Mouse (Mus musculus) forebrain, embryonic 16.5 days (tissue): ENCODE data around the gene Ccna1. TPM values are rescaled to one million over a fixed set of nuclear protein-coding genes. Genes with fewer than 3 reads are reported as not detected.
A peak's percentile ranks its signal among the peaks of the same experiment; 100 is the strongest.

Experiments used
- ATAC-seq: fragments of 200-750 bp; cut with Nextera tagmentation; 2 replicates; pipeline ENCODE4 v1.8.0; 2017; ENCODE audit warnings: mild to moderate bottlenecking, moderate library complexity
- H3K27ac ChIP-seq: fragments of 300-500 bp; sonication (generic); 2 replicates; pipeline ENCODE4 v1.5.1; 2014; ENCODE audit warnings: low read length, control low read depth
- H3K27me3 ChIP-seq: fragments of 300-500 bp; sonication (generic); replicated peaks from 2 replicates; pipeline ENCODE4 v1.6.1; 2014; ENCODE audit warnings: low read length; ENCODE audit not compliant: control insufficient read depth, insufficient read depth
- H3K36me3 ChIP-seq: fragments of 300-500 bp; sonication (generic); 2 replicates; pipeline ENCODE4 v1.6.1; 2014; ENCODE audit not compliant: control insufficient read depth, insufficient read depth
- H3K4me1 ChIP-seq: fragments of 300-500 bp; sonication (generic); replicated peaks from 2 replicates; pipeline ENCODE4 v1.6.1; 2014; ENCODE audit warnings: low read length; ENCODE audit not compliant: control insufficient read depth, insufficient read depth
- H3K4me2 ChIP-seq: fragments of 300-500 bp; sonication (generic); 2 replicates; pipeline ENCODE4 v1.6.1; 2014; ENCODE audit warnings: mild to moderate bottlenecking, low read length, control low read depth
- H3K4me3 ChIP-seq: fragments of 300-500 bp; sonication (generic); replicated peaks from 2 replicates; pipeline ENCODE4 v1.5.1; 2014; ENCODE audit warnings: mild to moderate bottlenecking, low read length, control low read depth
- H3K9ac ChIP-seq: fragments of 300-500 bp; sonication (generic); replicated peaks from 2 replicates; pipeline ENCODE4 v1.6.1; 2014; ENCODE audit warnings: low read depth, low read length, control low read depth
- H3K9me3 ChIP-seq: fragments of 300-500 bp; sonication (generic); 2 replicates; pipeline ENCODE4 v1.6.1; 2016; ENCODE audit warnings: low read length; ENCODE audit not compliant: control insufficient read depth
- WGBS: fragments of 180-500 bp; shearing (Covaris S2); extraction: QIAGEN DNeasy Blood & Tissue Kit; methylation state at CpG from one replicate; pipeline ENCODE4 v1.1.7; 2014; 5-methylcytosine and 5-hydroxymethylcytosine counted together
- polyA plus RNA-seq: library from polyadenylated mRNA; unstranded; fragments of >200 nt; fragmentation: Nextera tagmentation; extraction: Ambion mirVana; gene quantifications from 2 replicates; pipeline ENCODE4 v1.2.1, GENCODE M21; 2015

Gene Ccna1
- polyA plus RNA-seq, 1 experiment from 2014 or later = 2.1 TPM

DNA sequence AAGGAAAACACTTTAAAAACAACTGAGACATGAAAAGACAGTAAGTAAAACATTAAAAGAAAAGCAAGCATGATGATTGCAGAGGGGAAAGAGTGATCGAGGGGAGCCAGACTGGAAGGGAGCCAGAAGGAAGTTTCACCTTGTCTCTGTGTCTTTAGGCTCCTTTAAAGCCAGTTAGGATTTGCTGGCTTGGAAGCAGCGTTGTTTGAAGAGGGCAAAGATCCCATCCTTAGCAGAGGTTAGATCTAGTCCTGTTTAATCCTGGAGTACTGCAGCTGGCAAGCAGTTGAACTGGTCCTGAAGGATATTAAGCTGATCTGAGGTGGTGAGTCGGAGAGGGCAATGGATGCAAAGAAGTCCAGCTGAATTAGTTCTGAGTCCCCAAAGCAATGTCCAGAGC lies 33.5 kb upstream of the Ccna1 start:
- Histone ChIP-seq H3K4me3 (no peak overlapping the region), H3K27me3 (no peaks in the 10 kb centered on the region), H3K4me1 (peaks cover 2% of the 10 kb centered on the region; the same call in 1 of the 2 replicates), H3K9ac (no peak overlapping the region), H3K9me3 (no peaks in the 10 kb centered on the region), H3K4me2 (no peak overlapping the region), H3K36me3 (no peaks in the 10 kb centered on the region), H3K27ac (no peak overlapping the region)
- WGBS = 71% methylated on average over 3 of the region's 3 CpGs
- ATAC-seq = no peak

DNA sequence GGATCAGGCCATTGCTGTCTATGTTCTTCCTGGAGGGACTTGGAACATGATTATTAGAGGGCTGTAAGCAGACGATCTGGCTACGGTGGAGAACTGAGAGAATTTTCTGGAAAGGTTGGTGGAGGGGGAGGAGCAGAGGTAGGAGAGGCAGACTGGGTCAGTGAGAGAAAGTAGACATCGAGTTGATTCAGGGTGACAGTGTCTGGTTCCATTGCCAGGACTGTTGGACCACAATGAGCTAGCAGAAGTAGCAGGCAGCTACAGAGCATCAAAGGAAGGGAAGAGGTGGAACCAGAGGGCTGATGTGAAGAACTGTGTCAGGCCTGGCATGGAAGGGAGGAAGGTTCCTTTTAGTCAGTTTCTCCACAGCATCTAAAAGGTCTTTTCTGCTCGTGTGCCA lies 33.1 kb upstream of the Ccna1 start:
- no peak overlapping the region for H3K4me2 ChIP-seq
- no peak overlapping the region for H3K9ac ChIP-seq
- no peak overlapping the region for H3K4me3 ChIP-seq
- no peak for ATAC-seq
- no peaks in the 10 kb centered on the region for H3K27me3 ChIP-seq
- H3K27ac ChIP-seq = no peak overlapping the region
- no peaks in the 10 kb centered on the region for H3K36me3 ChIP-seq
- peaks cover 2% of the 10 kb centered on the region; the same call in 1 of the 2 replicates for H3K4me1 ChIP-seq
- H3K9me3 ChIP-seq = no peaks in the 10 kb centered on the region
- 73% methylated on average over 4 of the region's 4 CpGs for WGBS

DNA sequence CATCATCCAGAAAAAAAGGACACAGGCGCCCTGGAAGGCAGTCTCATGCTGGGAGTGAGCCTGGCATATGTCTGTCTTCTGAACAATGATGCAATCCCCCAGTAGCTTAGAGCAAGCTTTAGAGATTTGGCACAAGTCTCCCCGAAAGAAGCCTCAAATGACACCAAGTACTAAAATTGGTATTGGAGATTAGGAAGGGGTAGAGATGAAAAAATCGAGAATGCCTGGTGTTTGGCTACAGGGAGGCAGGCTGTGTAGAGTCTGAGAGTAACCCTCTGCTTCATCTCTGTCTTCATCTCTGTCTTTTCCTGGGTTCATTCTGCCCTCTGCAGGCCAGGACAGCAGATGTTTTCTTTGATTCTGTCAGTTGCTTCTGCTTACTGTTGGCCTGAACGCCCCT lies 32.1 kb upstream of the Ccna1 start:
- 66% methylated on average over 4 of the region's 4 CpGs for WGBS

DNA sequence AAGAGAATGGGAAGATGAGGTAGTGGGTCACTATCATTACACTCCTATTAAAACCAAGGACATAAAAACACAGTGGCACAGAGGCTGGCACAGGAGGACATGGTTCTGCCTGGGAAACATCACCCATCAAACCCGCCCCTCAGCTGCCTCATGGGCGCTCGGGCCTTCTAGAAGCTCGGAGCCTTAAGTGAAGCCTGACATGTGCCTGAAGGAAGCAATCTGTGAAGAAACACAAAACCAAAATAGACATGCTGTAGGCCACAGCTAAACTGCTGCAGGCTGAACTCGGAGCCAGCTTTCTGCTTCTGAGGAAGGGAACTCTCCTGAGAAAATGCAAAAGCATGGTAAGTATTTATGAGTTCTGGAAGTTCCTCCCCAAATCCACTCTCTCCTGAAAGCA lies 31.6 kb upstream of the Ccna1 start:
- no peak overlapping the region for H3K27ac ChIP-seq
- WGBS = 75% methylated on average over 5 of the region's 5 CpGs
- no peak for ATAC-seq
- H3K4me1 ChIP-seq = peaks cover 2% of the 10 kb centered on the region; the same call in 1 of the 2 replicates
- no peak overlapping the region for H3K4me2 ChIP-seq
- no peaks in the 10 kb centered on the region for H3K36me3 ChIP-seq
- H3K9ac ChIP-seq = no peak overlapping the region
- H3K9me3 ChIP-seq = no peaks in the 10 kb centered on the region
- H3K27me3 ChIP-seq = no peaks in the 10 kb centered on the region
- H3K4me3 ChIP-seq = no peak overlapping the region

More for the DNA sequence above, 32.1 kb upstream of the Ccna1 start:
- no peak for ATAC-seq
- no peak overlapping the region for H3K27ac ChIP-seq
- no peak overlapping the region for H3K9ac ChIP-seq
- no peaks in the 10 kb centered on the region for H3K9me3 ChIP-seq
- no peak overlapping the region for H3K4me2 ChIP-seq
- H3K27me3 ChIP-seq = no peaks in the 10 kb centered on the region
- H3K4me1 ChIP-seq = peaks cover 2% of the 10 kb centered on the region; the same call in 1 of the 2 replicates
- no peaks in the 10 kb centered on the region for H3K36me3 ChIP-seq
- H3K4me3 ChIP-seq = no peak overlapping the region

DNA sequence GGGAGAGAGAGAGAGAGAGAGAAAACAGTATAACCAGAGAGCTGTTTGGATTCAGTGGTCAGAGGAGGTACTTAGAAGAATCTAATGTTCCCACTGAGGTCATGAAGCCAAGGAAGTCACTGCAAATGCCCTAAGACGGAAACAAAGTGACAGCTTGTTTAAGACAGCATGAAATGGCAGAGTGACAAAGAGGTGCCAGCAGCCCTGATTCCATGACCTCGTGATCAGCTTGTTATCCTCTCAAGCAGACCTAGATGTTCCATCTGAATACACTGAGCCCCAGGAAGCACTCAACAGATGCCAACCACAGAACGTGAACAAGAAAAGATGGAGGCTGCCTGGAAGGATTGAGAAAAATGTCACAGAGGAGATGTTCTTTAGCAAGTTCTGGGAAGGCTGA lies 30.4 kb upstream of the Ccna1 start:
- H3K4me1 ChIP-seq = peaks cover 2% of the 10 kb centered on the region; the same call in 1 of the 2 replicates
- no peak overlapping the region for H3K4me3 ChIP-seq
- 52% methylated on average over 3 of the region's 3 CpGs for WGBS
- no peaks in the 10 kb centered on the region for H3K9me3 ChIP-seq
- no peak overlapping the region for H3K27ac ChIP-seq
- no peaks in the 10 kb centered on the region for H3K36me3 ChIP-seq
- ATAC-seq = no peak
- H3K4me2 ChIP-seq = no peak overlapping the region
- no peaks in the 10 kb centered on the region for H3K27me3 ChIP-seq
- H3K9ac ChIP-seq = no peak overlapping the region

DNA sequence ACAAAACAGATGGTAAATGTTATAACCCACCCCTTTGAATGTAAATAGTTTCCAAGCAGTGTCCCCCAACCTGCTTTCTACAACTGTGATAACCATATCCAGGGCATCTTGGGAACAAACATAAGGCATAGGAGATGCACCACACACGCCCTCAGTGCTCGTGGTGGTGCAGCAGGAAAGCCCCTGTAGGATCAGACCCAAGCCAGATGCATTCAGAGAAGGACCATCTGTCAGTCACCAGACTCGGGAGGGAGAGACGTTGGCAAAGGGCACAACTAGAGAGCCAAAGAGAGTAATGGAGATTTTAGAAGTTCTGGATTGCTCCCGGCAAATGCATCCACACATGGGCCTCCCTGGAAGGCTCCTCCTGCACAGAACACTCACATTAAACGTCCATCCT lies 29.5 kb upstream of the Ccna1 start:
- no peaks in the 10 kb centered on the region for H3K27me3 ChIP-seq
- no peak overlapping the region for H3K9ac ChIP-seq
- H3K4me3 ChIP-seq = no peak overlapping the region
- no peak overlapping the region for H3K4me2 ChIP-seq
- ATAC-seq = peak; percentile 62; the same call in 1 of the 2 replicates
- whole genome bisulfite sequencing = 38% methylated on average over 6 of the region's 6 CpGs
- peaks cover 2% of the 10 kb centered on the region; the same call in 1 of the 2 replicates for H3K4me1 ChIP-seq
- no peaks in the 10 kb centered on the region for H3K9me3 ChIP-seq
- H3K36me3 ChIP-seq = no peaks in the 10 kb centered on the region
- no peak overlapping the region for H3K27ac ChIP-seq

DNA sequence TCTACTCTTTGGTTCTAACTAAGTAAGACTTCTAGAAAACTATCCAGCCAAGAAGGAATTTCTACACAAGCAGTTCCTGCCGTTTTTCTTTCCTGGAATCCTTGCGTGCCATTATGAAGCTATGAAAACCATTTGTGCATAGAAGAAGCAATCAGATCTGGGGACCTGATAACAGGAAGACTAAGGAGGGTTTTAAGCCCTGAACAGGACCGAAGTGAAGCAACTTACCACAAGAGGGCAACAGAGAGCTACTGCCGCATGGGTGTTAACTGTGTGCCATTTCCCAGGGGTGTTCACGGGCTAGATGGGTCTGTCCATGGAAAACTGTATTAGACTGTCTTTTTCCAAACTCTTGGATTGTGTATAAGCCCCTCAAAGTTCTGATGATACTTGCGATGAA lies 24.8 kb upstream of the Ccna1 start:
- no peaks in the 10 kb centered on the region for H3K36me3 ChIP-seq
- no peaks in the 10 kb centered on the region for H3K9me3 ChIP-seq
- ATAC-seq = peak; percentile 82
- no peak overlapping the region for H3K4me2 ChIP-seq
- H3K4me3 ChIP-seq = no peak overlapping the region
- H3K27ac ChIP-seq = no peak overlapping the region
- H3K9ac ChIP-seq = no peak overlapping the region
- no peaks in the 10 kb centered on the region for H3K27me3 ChIP-seq
- H3K4me1 ChIP-seq = peaks cover 6% of the 10 kb centered on the region
- WGBS = 13% methylated on average over 6 of the region's 6 CpGs

DNA sequence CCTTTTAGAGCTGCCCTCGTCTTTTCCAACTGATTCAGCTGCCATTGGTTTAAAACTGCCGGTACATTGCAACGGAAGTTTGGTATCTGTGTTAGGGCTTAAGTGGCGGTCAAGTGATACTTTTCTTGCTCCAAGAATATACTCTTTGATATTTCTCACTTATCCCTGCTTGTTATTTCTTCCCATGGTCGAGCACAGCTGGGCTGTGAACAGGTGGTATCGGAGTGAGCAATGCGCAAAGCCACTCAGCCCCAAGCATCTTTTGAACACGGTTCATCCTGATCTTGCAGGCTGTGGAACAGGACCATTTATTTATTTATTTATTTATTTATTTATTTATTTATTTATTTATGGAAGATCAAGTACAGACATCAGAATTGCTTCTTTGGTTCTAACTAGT lies 24.3 kb upstream of the Ccna1 start:
- no peak overlapping the region for H3K4me3 ChIP-seq
- H3K9me3 ChIP-seq = no peaks in the 10 kb centered on the region
- H3K27ac ChIP-seq = no peak overlapping the region
- no peak overlapping the region for H3K9ac ChIP-seq
- H3K27me3 ChIP-seq = no peaks in the 10 kb centered on the region
- no peaks in the 10 kb centered on the region for H3K36me3 ChIP-seq
- ATAC-seq = no peak
- WGBS = 71% methylated on average over 8 of the region's 8 CpGs
- H3K4me1 ChIP-seq = peaks cover 4% of the 10 kb centered on the region
- H3K4me2 ChIP-seq = no peak overlapping the region

DNA sequence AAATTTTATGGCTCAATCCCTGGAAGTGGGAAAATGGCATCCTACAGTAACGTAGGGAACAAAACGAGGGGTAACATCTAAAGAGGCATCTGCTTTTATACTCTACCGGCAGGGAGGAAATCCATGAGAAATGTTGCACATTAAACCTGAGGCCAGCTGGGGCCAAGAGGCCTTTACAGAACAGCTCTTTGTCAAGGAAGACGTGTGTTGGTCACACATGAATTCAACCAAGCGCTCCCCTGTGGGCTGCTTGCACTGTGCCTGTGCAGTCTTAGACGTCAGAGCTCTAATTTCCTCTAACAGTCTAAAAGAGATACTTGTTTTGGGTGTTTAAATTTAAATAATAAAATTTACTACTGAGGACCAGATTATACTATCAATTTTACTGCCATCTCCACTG lies 22.9 kb upstream of the Ccna1 start:
- WGBS = 37% methylated on average over 6 of the region's 6 CpGs
- ATAC-seq = no peak
- no peaks in the 10 kb centered on the region for H3K27me3 ChIP-seq

DNA sequence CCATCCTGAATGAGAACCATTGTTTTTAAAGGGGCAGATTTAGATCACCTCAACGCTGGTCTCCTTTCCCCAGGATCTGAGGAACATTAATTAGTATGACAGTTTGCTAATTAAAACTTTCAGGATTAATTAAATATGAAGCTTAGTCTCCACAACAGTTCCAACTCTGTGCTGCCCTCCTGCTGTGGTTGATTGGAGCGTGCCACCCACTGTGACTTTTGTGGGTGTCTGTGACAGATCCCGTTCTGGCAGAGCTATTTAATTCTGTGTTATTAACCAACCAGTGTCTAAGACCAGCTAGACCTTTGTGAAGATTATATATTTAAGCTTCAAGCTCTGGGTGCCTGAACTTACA lies 20.0 kb upstream of the Ccna1 start:
- Histone ChIP-seq H3K27ac (no peak overlapping the region), H3K4me2 (no peak overlapping the region), H3K9ac (no peak overlapping the region), H3K36me3 (no peaks in the 10 kb centered on the region), H3K9me3 (no peaks in the 10 kb centered on the region), H3K27me3 (no peaks in the 10 kb centered on the region), H3K4me3 (no peak overlapping the region), H3K4me1 (peaks cover 4% of the 10 kb centered on the region; the same call in 1 of the 2 replicates)
- WGBS = 10% methylated on average over 3 of the region's 3 CpGs
- ATAC-seq = peak; percentile 61

More for the DNA sequence above, 22.9 kb upstream of the Ccna1 start:
- no peaks in the 10 kb centered on the region for H3K36me3 ChIP-seq
- H3K4me2 ChIP-seq = no peak overlapping the region
- H3K9me3 ChIP-seq = no peaks in the 10 kb centered on the region
- peaks cover 4% of the 10 kb centered on the region; the same call in 1 of the 2 replicates for H3K4me1 ChIP-seq
- no peak overlapping the region for H3K4me3 ChIP-seq
- no peak overlapping the region for H3K9ac ChIP-seq
- H3K27ac ChIP-seq = no peak overlapping the region
